Mouse (Mus musculus): ENCODE results near the gene Mcat.
"Not testable (repeated sequence)": the region's sequence is repeated elsewhere in the genome, so short reads cannot be mapped to it uniquely, and the experiment has no call there.

Gene Mcat

GRCm38 (mm10) chr15:83512489-83513281, 50.9 kb downstream of the Mcat start:
- in situ Hi-C loops (cut with MboI, MseI), result loop anchor here (10.0 kb wide), 2 partner anchors 358 to 1238 kb away; partner anchors contain the start of gene Sept3 (in 1 of the 2)

GRCm38 (mm10) chr15:83510805-83511405, 52.7 kb downstream of the Mcat start, which contains the start of gene Ttll1:
Ttll1 (minus strand) TSS chr15:83510893.
- in situ Hi-C loops (cut with MboI, MseI), result loop anchor here (10.0 kb wide), 2 partner anchors 356 to 1236 kb away; partner anchors contain the start of gene Sept3 (in 1 of the 2)

- in situ Hi-C loops (cut with MboI, MseI), result loop anchor here (10.0 kb wide), 2 partner anchors 355 to 1235 kb away; partner anchors contain the start of gene Sept3 (in 1 of the 2)
Measured at GRCm38 (mm10) chr15:83509950-83510804, 53.4 kb downstream of the Mcat start.

- in situ Hi-C loops (cut with MboI, MseI), result not testable (repeated sequence)
Measured at GRCm38 (mm10) chr15:83501483-83501882, 62.1 kb downstream of the Mcat start.

GRCm38 (mm10) chr15:83500352-83500751, 63.2 kb downstream of the Mcat start:
- in situ Hi-C loops (cut with MboI, MseI), result no loop called here

GRCm38 (mm10) chr15:83499211-83499755, 64.3 kb downstream of the Mcat start:
- in situ Hi-C loops (cut with MboI, MseI), result no loop called here

GRCm38 (mm10) chr15:83497299-83497698, 66.3 kb downstream of the Mcat start:
- in situ Hi-C loops (cut with MboI, MseI), result no loop called here

All from T-helper 17 cell (primary cell).